Mouse (Mus musculus) adrenal gland, adult 2 months (tissue): Measurements from ENCODE around the gene Ralgds. TPM values are rescaled to one million over a fixed set of nuclear protein-coding genes. Genes with fewer than 3 reads are reported as not detected.

Source experiments
- DNase-seq: peaks from one replicate; pipeline ENCODE4 v3.0.0; 2021
- polyA plus RNA-seq: library from polyadenylated mRNA; depleted of rRNA; stranded (reverse); fragments of >200 nt; gene quantifications from 2 replicates; pipeline ENCODE4 v1.2.3, GENCODE M21; 2012
- total RNA-seq, 2 experiments: library from RNA; stranded (reverse); gene quantifications; 2 replicates each; pipeline ENCODE4 v1.2.3; 2021

The Ralgds gene
- total and polyA plus RNA-seq, 3 experiments = 23.3 to 56.8 (median 45.5) TPM

GRCm38 (mm10) chr2:28563303-28563702 is 50.4 kb downstream of the Ralgds start, which contains the start of gene Cel:
TSS of gene Cel (minus strand) at chr2:28563403.
- no peak for DNase-seq

- no peak for DNase-seq
Measured at GRCm38 (mm10) chr2:28563830-28564229, 50.9 kb downstream of the Ralgds start.

- no peak for DNase-seq
Measured at GRCm38 (mm10) chr2:28564380-28564779, 51.5 kb downstream of the Ralgds start.

GRCm38 (mm10) chr2:28566545-28566944 is 53.6 kb downstream of the Ralgds start:
- DNase-seq = peak; percentile 54

- DNase-seq = no peak
Measured at GRCm38 (mm10) chr2:28569903-28570302, 57.0 kb downstream of the Ralgds start.

- DNase-seq = no peak
Measured at GRCm38 (mm10) chr2:28575341-28575740, 62.4 kb downstream of the Ralgds start.

- DNase-seq = no peak
Measured at GRCm38 (mm10) chr2:28576815-28577214, 63.9 kb downstream of the Ralgds start.

- DNase-seq = no peak
Measured at GRCm38 (mm10) chr2:28578003-28578402, 65.1 kb downstream of the Ralgds start.

GRCm38 (mm10) chr2:28582647-28583353 is 69.9 kb downstream of the Ralgds start:
- DNase-seq = peak; percentile 92

GRCm38 (mm10) chr2:28583651-28584050 is 70.7 kb downstream of the Ralgds start, which contains the start of gene Gtf3c5:
TSS of gene Gtf3c5 (minus strand) at chr2:28583751.
- DNase-seq = no peak

- peak; percentile 73 for DNase-seq
Measured at GRCm38 (mm10) chr2:28585043-28585571, 72.2 kb downstream of the Ralgds start.

GRCm38 (mm10) chr2:28585730-28586129 is 72.8 kb downstream of the Ralgds start:
- DNase-seq = no peak

GRCm38 (mm10) chr2:28588574-28588973 is 75.6 kb downstream of the Ralgds start:
- DNase-seq = no peak

GRCm38 (mm10) chr2:28591479-28591878 is 78.6 kb downstream of the Ralgds start:
- DNase-seq = no peak

GRCm38 (mm10) chr2:28592809-28593208 is 79.9 kb downstream of the Ralgds start:
- peak; percentile 68 for DNase-seq

GRCm38 (mm10) chr2:28596021-28596420 is 83.1 kb downstream of the Ralgds start:
- no peak for DNase-seq

- DNase-seq = no peak
Measured at GRCm38 (mm10) chr2:28596998-28597397, 84.1 kb downstream of the Ralgds start.

- no peak for DNase-seq
Measured at GRCm38 (mm10) chr2:28597733-28598547, 85.0 kb downstream of the Ralgds start.

- DNase-seq = no peak
Measured at GRCm38 (mm10) chr2:28598692-28599568, 86.0 kb downstream of the Ralgds start.

- DNase-seq = no peak
Measured at GRCm38 (mm10) chr2:28599569-28599900, 86.6 kb downstream of the Ralgds start.

GRCm38 (mm10) chr2:28601720-28602590 is 89.0 kb downstream of the Ralgds start:
- no peak for DNase-seq
